8 mouse cellular contexts compared by ENCODE assay signal in genomic region chr5:134014257-134015163, GRCm38 (mm10).
DNase-seq lines count a peak whose midpoint lies in the region; ATAC-seq and TF ChIP-seq lines count a peak whose summit lies in the region.

No protein-coding gene starts in this region.

- peak overlapping the region; percentile 81 to 90 for H3K27ac ChIP-seq in heart, embryonic 14.5 days (replicated peaks in 1 of 2; ENCODE audit: control insufficient read depth in 1 of 2, insufficient read depth in 1 of 2, low read depth in 2 of 2, low read length in 2 of 2)
- peak overlapping the region; percentile 37; the same call in 1 of the 2 replicates for H3K27ac ChIP-seq in kidney, embryonic 14.5 days (ENCODE audit: low read depth, low read length)
- peak overlapping the region; percentile 74 for H3K27ac ChIP-seq in lung, embryonic 14.5 days (ENCODE audit: low read depth)

- 10% methylated on average over 13 of the region's 13 CpGs for WGBS in heart, embryonic 14.5 days
- WGBS in kidney, embryonic 14.5 days, result 19% methylated on average over 13 of the region's 13 CpGs
- WGBS in lung, embryonic 14.5 days, result 19% methylated on average over 13 of the region's 13 CpGs

- no peaks in the 10 kb centered on the region for H3K27me3 ChIP-seq in heart, embryonic 14.5 days (ENCODE audit: control insufficient read depth, insufficient read depth, low read length)
- no peaks in the 10 kb centered on the region for H3K27me3 ChIP-seq in kidney, embryonic 14.5 days (ENCODE audit: control insufficient read depth, insufficient read depth, low read length)
- no peaks in the 10 kb centered on the region for H3K27me3 ChIP-seq in lung, embryonic 14.5 days (ENCODE audit: insufficient read depth, low read length)

- H3K4me2 ChIP-seq in heart, embryonic 14.5 days (ENCODE audit: low read length), result peak overlapping the region; percentile 26; the same call in 1 of the 2 replicates
- H3K4me2 ChIP-seq in kidney, embryonic 14.5 days (replicated peaks; ENCODE audit: low read depth, low read length), result no peak overlapping the region
- peak overlapping the region; percentile 26 for H3K4me2 ChIP-seq in lung, embryonic 14.5 days

- TF ChIP-seq CTCF in lung, embryonic 14.5 days (IDR thresholded peaks at IDR 0.05; ENCODE audit: low read depth), result no peak

- H3K4me3 ChIP-seq in heart, embryonic 14.5 days (ENCODE audit: control insufficient read depth in 1 of 2, insufficient read depth in 1 of 2, low read depth in 1 of 2, low read length in 2 of 2), result no peak overlapping the region
- H3K4me3 ChIP-seq in kidney, embryonic 14.5 days (ENCODE audit: low read length), result no peak overlapping the region
- H3K4me3 ChIP-seq in lung, embryonic 14.5 days (ENCODE audit: low read depth, low read length), result no peak overlapping the region

- no peaks in the 10 kb centered on the region for H3K36me3 ChIP-seq in heart, embryonic 14.5 days (ENCODE audit: control insufficient read depth, insufficient read depth, low read length)
- H3K36me3 ChIP-seq in kidney, embryonic 14.5 days (ENCODE audit: control insufficient read depth, insufficient read depth, low read length), result no peaks in the 10 kb centered on the region
- no peaks in the 10 kb centered on the region for H3K36me3 ChIP-seq in lung, embryonic 14.5 days (ENCODE audit: insufficient read depth)

- peak; percentile 15 to 26 for DNase-seq in frontal cortex, postnatal 10 days (ENCODE audit: low spot score in 2 of 2)
- DNase-seq in frontal cortex, postnatal 25 days (ENCODE audit: low spot score in 2 of 2), result no peak
- peak; percentile 51 for DNase-seq in fibroblast of lung, adult 2 months (ENCODE audit: low read depth)
- peak; percentile 97 for DNase-seq in lung, embryonic 14.5 days
- DNase-seq in ovary, postnatal 14 days (ENCODE audit: low spot score), result peak; percentile 73
- DNase-seq in spleen, postnatal 14 days (ENCODE audit: low spot score in 2 of 2), result no peak

- H3K4me1 ChIP-seq in heart, embryonic 14.5 days (ENCODE audit: control insufficient read depth in 2 of 2, insufficient read depth in 2 of 2, low read length in 2 of 2), result peaks cover 17 to 25% of the 10 kb centered on the region in 2 experiments
- peaks cover 14% of the 10 kb centered on the region; the same call in 1 of the 2 replicates for H3K4me1 ChIP-seq in kidney, embryonic 14.5 days (ENCODE audit: control insufficient read depth, insufficient read depth, low read length)
- 0 out of 2 replicates have a peak, but pooled peaks cover 5% of the 10 kb centered on the region for H3K4me1 ChIP-seq in lung, embryonic 14.5 days (ENCODE audit: insufficient read depth)

- ATAC-seq in heart, embryonic 14.5 days (ENCODE audit: insufficient number of reproducible peaks, insufficient read depth, low FRiP score, low read depth), result peak; percentile 90
- peak; percentile 89 for ATAC-seq in kidney, embryonic 14.5 days (ENCODE audit: low FRiP score, low TSS enrichment)
- peak; percentile 94 for ATAC-seq in lung, embryonic 14.5 days (ENCODE audit: insufficient read depth)

- peak overlapping the region; percentile 25; the same call in 1 of the 2 replicates for H3K9ac ChIP-seq in heart, embryonic 14.5 days (ENCODE audit: low read length)
- no peak overlapping the region for H3K9ac ChIP-seq in kidney, embryonic 14.5 days (ENCODE audit: low read depth, low read length)
- no peak overlapping the region for H3K9ac ChIP-seq in lung, embryonic 14.5 days

- H3K9me3 ChIP-seq in heart, embryonic 14.5 days (ENCODE audit: control insufficient read depth, low read length), result no peaks in the 10 kb centered on the region
- H3K9me3 ChIP-seq in kidney, embryonic 14.5 days (ENCODE audit: control insufficient read depth, low read length), result no peaks in the 10 kb centered on the region
- H3K9me3 ChIP-seq in lung, embryonic 14.5 days (ENCODE audit: low read depth, low read length), result no peaks in the 10 kb centered on the region

Comparison
In these comparisons a context has a peak if more than half of its experiments do, and no peak if none do; other contexts are left out.
1. DNase-seq: peak in frontal cortex, postnatal 10 days (2 of 2), fibroblast of lung, adult 2 months (single experiment), lung, embryonic 14.5 days (single experiment) and ovary, postnatal 14 days (single experiment); none in frontal cortex, postnatal 25 days (0 of 2) and spleen, postnatal 14 days (0 of 2).
2. Peak in every context shown above with its lines, with median percentiles within 50 percentile points of each other: ATAC-seq and H3K27ac ChIP-seq.